Mouse (Mus musculus) ES-E14 (cell line): Measurements from ENCODE around the gene Hbs1l.

Experiments
- CHD2 ChIP-seq: IDR thresholded peaks from 2 replicates; pipeline ENCODE4 v1.6.1; 2014; ENCODE audit warnings: mild to moderate bottlenecking, low read depth, low read length, inconsistent platforms
- HCFC1 ChIP-seq: IDR thresholded peaks from 2 replicates; pipeline ENCODE4 v1.6.1; 2012; ENCODE audit warnings: low read length, inconsistent platforms, borderline replicate concordance; ENCODE audit not compliant: insufficient read depth
- MAFK ChIP-seq: IDR thresholded peaks from 2 replicates; pipeline ENCODE4 v1.6.1; 2014; ENCODE audit warnings: mild to moderate bottlenecking, low read depth, low read length, inconsistent platforms; ENCODE audit not compliant: insufficient read depth
- ZC3H11A ChIP-seq: IDR thresholded peaks from 2 replicates; pipeline ENCODE4 v1.6.1; 2012; ENCODE audit warnings: low read depth, mild to moderate bottlenecking, inconsistent platforms, low read length, borderline replicate concordance

GRCm38 (mm10) chr10:21287243-21288127 is 8.3 kb upstream of the Hbs1l start:
- TF ChIP-seq ZC3H11A (no peak), MAFK (no peak), HCFC1 (no peak), CHD2 (no peak)
